Mouse (Mus musculus) kidney, embryonic 16.5 days (tissue): ENCODE measurements around the gene Rsph14. TPM values are rescaled to one million over a fixed set of nuclear protein-coding genes. Genes with fewer than 3 reads are reported as not detected.

Source experiments
- ATAC-seq: fragments of 200-750 bp; cut with Nextera tagmentation; 2 replicates; pipeline ENCODE4 v1.8.0; 2017; ENCODE audit warnings: moderate TSS enrichment; ENCODE audit not compliant: low FRiP score, low TSS enrichment
- H3K27ac ChIP-seq: fragments of 300-500 bp; sonication (generic); 2 replicates; pipeline ENCODE4 v1.5.1; 2014; ENCODE audit warnings: low read length
- H3K27me3 ChIP-seq: fragments of 300-500 bp; sonication (generic); 2 replicates; pipeline ENCODE4 v1.6.1; 2014; ENCODE audit warnings: low read length, control low read depth, mixed read lengths; ENCODE audit not compliant: insufficient read depth
- H3K36me3 ChIP-seq: fragments of 300-500 bp; sonication (generic); 2 replicates; pipeline ENCODE4 v1.6.1; 2014; ENCODE audit warnings: low read length, control low read depth, mixed read lengths; ENCODE audit not compliant: insufficient read depth
- H3K4me1 ChIP-seq: fragments of 300-500 bp; sonication (generic); 2 replicates; pipeline ENCODE4 v1.6.1; 2014; ENCODE audit warnings: low read length, control low read depth, mixed read lengths; ENCODE audit not compliant: insufficient read depth
- H3K4me2 ChIP-seq: fragments of 300-500 bp; sonication (generic); replicated peaks from 2 replicates; pipeline ENCODE4 v1.6.1; 2014; ENCODE audit warnings: low read depth, low read length
- H3K4me3 ChIP-seq: fragments of 300-500 bp; sonication (generic); 2 replicates; pipeline ENCODE4 v1.5.1; 2014; ENCODE audit warnings: mild to moderate bottlenecking, low read length
- H3K9ac ChIP-seq: fragments of 300-500 bp; sonication (generic); replicated peaks from 2 replicates; pipeline ENCODE4 v1.6.1; 2014; ENCODE audit warnings: low read length
- H3K9me3 ChIP-seq: fragments of 300-500 bp; sonication (generic); 2 replicates; pipeline ENCODE4 v1.6.1; 2016; ENCODE audit warnings: low read length, control low read depth
- WGBS: fragments of 180-500 bp; shearing (Covaris S2); extraction: QIAGEN DNeasy Blood & Tissue Kit; methylation state at CpG from one replicate; pipeline ENCODE4 v1.1.7; 2014; 5-methylcytosine and 5-hydroxymethylcytosine counted together
- polyA plus RNA-seq: library from polyadenylated mRNA; unstranded; fragments of >200 nt; fragmentation: Nextera tagmentation; extraction: Ambion mirVana; gene quantifications from 2 replicates; pipeline ENCODE4 v1.2.1, GENCODE M21; 2015

Rsph14 gene
- polyA plus RNA-seq, 1 experiment from 2014 or later, result not detected

DNA sequence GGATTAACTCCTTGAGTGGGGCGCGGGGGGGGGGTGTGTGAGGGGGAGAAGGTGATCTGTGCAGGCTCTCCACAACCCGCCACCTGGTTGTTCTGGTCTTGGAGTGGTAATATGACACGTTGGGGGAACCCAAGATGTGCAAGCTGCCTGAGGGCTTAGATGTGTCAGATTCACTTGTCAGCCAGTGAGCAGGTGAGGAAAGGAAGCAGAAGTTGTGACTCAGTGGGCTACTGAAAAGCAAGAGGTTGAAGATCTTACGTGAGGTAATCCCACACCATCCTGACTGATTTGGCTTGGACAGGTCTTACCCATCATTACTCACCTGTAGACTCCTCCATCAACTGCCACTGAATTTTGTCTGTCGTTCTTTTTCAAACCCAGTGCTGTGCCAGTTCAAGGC, 30.2 kb upstream of the Rsph14 start:
- Histone ChIP-seq H3K9ac (no peak overlapping the region), H3K4me3 (peak overlapping the region; percentile 88), H3K36me3 (0 out of 2 replicates have a peak, but pooled peaks cover 3% of the 10 kb centered on the region), H3K27me3 (no peaks in the 10 kb centered on the region), H3K4me2 (peak overlapping the region; percentile 92), H3K4me1 (peaks cover 42% of the 10 kb centered on the region), H3K27ac (no peak overlapping the region), H3K9me3 (no peaks in the 10 kb centered on the region)
- WGBS, result 31% methylated on average over 6 of the region's 6 CpGs
- ATAC-seq, result no peak

DNA sequence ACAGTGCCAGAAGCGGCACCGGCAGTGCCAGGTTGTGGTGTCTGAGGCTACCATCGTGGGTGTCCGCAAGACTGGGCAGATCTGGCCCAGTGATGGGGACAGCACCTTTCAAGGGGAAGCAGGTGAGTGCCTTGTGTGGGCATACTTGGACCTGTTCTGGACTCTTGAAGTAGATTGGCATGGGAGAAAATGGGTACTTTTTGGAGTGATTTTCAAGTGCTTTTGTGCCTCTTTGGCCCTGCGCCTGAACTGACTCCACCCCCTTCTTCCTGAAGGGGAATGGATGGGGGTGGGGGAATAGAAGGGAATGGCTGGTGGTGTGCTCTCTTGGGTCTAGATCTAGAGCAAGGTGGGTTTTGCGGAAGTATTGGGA, 29.8 kb upstream of the Rsph14 start:
- Histone ChIP-seq H3K9ac (peak overlapping the region; percentile 83), H3K4me3 (peak overlapping the region; percentile 88), H3K36me3 (0 out of 2 replicates have a peak, but pooled peaks cover 3% of the 10 kb centered on the region), H3K9me3 (no peaks in the 10 kb centered on the region), H3K27ac (no peak overlapping the region), H3K4me2 (peak overlapping the region; percentile 92), H3K27me3 (no peaks in the 10 kb centered on the region), H3K4me1 (peaks cover 42% of the 10 kb centered on the region)
- ATAC-seq, result no peak
- WGBS, result 10% methylated on average over 6 of the region's 6 CpGs

DNA sequence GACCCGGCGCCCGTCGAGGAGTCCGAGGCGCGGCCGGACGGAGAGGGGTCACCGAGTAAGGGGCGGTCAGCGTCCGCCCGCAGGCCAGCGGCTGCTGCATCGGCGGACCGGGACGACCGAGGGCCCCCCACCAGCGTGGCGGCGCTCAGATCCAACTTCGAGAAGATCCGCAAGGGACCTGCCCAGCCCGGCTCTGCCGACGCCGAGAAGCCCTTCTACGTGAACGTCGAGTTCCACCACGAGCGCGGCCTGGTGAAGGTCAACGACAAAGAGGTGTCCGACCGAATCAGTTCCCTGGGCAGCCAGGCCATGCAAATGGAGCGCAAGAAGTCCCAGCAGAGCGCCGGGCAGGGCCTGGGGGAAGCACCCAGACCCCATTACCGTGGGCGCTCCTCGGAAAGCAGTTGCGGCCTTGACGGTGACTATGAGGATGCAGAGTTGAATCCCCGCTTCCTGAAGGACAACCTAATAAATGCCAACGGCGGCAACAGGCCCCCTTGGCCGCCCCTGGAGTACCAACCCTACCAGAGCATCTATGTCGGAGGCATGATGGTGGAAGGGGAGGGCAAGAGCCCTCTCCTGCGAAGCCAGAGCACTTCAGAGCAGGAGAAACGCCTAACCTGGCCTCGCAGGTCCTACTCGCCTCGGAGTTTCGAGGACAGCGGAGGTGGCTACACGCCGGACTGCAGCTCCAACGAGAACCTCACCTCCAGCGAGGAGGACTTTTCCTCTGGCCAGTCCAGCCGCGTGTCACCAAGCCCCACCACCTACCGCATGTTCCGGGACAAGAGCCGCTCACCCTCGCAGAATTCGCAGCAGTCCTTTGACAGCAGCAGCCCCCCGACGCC, 29.2 kb upstream of the Rsph14 start:
- Histone ChIP-seq H3K9ac (peak overlapping the region; percentile 83), H3K9me3 (no peaks in the 10 kb centered on the region), H3K36me3 (0 out of 2 replicates have a peak, but pooled peaks cover 3% of the 10 kb centered on the region), H3K4me1 (peaks cover 42% of the 10 kb centered on the region), H3K4me3 (peak overlapping the region; percentile 88), H3K4me2 (peak overlapping the region; percentile 92), H3K27me3 (no peaks in the 10 kb centered on the region), H3K27ac (no peak overlapping the region)
- ATAC-seq, result no peak
- WGBS, result 2% methylated on average over 71 of the region's 71 CpGs

DNA sequence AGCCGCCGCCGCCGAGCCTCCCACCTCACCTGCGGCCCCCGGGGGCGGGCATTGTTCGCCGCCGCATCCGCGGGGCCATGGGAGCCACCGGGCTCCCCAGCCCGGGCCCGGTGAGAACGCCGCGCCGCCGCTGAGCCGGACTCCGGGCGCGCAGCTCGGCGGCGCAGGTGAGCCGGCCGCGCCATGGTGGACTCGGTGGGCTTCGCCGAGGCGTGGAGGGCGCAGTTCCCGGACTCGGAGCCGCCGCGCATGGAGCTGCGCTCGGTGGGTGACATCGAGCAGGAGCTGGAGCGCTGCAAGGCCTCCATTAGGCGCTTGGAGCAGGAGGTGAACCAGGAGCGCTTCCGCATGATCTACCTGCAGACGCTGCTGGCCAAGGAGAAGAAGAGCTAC, 28.5 kb upstream of the Rsph14 start:
- under 1% methylated on average over 48 of the region's 48 CpGs for WGBS
- peak overlapping the region; percentile 88 for H3K4me3 ChIP-seq
- H3K27ac ChIP-seq, result no peak overlapping the region
- H3K4me2 ChIP-seq, result peak overlapping the region; percentile 92
- peaks cover 49% of the 10 kb centered on the region for H3K4me1 ChIP-seq
- H3K9me3 ChIP-seq, result no peaks in the 10 kb centered on the region
- H3K9ac ChIP-seq, result peak overlapping the region; percentile 83
- no peaks in the 10 kb centered on the region for H3K27me3 ChIP-seq
- 0 out of 2 replicates have a peak, but pooled peaks cover 3% of the 10 kb centered on the region for H3K36me3 ChIP-seq
- peak; percentile 26; the same call in 1 of the 2 replicates for ATAC-seq

DNA sequence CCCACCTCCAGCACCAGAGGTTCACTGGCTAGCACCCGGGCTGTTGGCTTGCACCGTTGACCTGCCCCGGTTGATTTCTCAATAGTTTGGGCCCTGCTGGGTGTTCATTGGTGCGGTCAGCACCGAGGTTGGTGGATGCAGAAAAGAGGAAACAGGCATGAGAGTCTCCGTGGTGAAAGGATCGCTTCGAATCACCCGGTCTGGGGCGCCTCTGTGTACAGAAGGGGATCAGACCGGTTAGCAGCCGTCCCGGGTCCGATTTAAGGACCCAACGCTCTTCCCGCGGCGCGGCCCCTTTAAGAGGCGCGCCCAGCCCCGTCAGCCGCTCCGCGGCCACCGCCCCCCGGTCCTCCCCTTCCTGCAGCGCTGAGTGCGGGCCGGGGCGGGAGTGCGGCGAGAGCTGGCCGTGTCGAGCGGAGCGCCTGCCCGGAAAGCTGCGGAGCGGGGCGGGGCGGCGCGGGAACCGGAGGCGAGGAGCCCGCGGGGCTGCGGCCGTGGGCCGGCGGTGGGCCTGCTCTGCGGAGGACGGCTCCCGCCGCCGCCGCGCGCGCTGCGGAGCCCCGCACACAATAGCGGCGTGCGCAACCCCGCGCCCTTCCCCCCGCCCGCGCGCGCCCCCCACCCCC, 27.9 kb upstream of the Rsph14 start, which contains the start of gene Bcr:
TSS of gene Bcr (plus strand) at position 376 of the 626 bp plus-strand sequence.
- Histone ChIP-seq H3K4me3 (peak within 1 kb of the TSS; percentile 88), H3K4me1 (peaks cover 49% of the 10 kb centered on the region), H3K9me3 (no peaks in the 10 kb centered on the region), H3K9ac (peak within 1 kb of the TSS; percentile 83), H3K27me3 (no peaks in the 10 kb centered on the region), H3K4me2 (peak within 1 kb of the TSS; percentile 92), H3K27ac (no peak within 1 kb of the TSS; the same call in 1 of the 2 replicates), H3K36me3 (no peaks in the 10 kb centered on the region)
- 1% methylated on average over 31 of the region's 73 CpGs for WGBS
- peak; percentile 88 for ATAC-seq

DNA sequence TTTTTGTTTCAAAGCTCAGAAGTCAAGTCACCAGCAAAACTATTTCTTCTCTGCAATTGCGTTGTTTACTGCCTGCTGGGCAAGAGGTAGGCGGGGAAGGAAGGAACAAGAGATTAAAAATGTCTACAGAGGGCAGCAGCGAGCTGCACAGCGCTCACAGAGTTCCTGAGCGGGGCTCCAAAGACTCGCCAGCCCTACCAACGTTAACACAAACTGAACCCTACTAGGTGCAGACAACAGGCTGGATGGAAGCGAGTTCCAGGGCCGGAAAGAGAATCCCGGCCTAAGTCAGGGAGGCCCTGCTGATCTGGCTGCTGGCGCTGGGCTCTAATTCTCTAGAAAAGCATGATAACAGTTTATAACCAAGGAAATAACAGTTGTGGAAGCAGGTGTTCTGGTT, 27.0 kb upstream of the Rsph14 start:
- no peaks in the 10 kb centered on the region for H3K27me3 ChIP-seq
- 2% methylated on average over 11 of the region's 11 CpGs for WGBS
- H3K4me1 ChIP-seq, result peaks cover 47% of the 10 kb centered on the region
- ATAC-seq, result peak; percentile 44; the same call in 1 of the 2 replicates
- no peak overlapping the region for H3K9ac ChIP-seq
- H3K4me3 ChIP-seq, result peak overlapping the region; percentile 8; the same call in 1 of the 2 replicates
- no peaks in the 10 kb centered on the region for H3K9me3 ChIP-seq
- H3K4me2 ChIP-seq, result peak overlapping the region; percentile 92
- no peak overlapping the region for H3K27ac ChIP-seq
- H3K36me3 ChIP-seq, result no peaks in the 10 kb centered on the region

DNA sequence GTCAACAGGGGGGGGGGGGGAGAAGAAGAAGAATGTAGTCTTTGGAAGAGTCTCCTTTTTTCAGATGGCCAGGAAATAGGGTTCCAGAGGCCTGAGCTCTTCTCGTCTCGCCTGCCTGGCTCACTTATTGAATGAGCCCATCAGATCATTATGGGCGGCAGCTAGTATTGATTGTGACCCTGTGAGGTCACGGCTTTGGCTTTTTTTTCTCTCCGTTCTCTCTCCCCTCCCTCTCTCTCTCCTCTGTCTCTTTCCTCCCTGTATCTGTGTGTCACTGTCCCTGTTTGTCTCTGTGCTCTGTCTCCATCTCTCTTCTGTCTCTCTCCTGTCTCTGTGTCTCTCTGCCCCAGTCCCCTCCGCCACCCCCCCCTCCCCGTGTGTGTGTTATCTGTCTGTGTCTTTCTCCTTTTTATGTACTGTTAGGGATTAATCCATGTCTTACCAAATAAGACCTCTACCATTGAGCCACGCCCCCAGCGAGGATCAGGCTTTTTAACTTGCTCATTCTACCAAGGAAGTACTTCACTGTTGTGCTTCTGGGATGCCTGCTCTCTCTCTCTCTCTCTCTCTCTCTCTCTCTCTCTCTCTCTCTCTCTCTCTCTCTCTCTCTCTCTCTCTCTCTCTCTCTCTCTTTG, 26.5 kb upstream of the Rsph14 start:
- Histone ChIP-seq H3K4me3 (no peak overlapping the region), H3K9me3 (no peaks in the 10 kb centered on the region), H3K36me3 (no peaks in the 10 kb centered on the region), H3K4me2 (peak overlapping the region; percentile 92), H3K4me1 (peaks cover 42% of the 10 kb centered on the region), H3K27ac (no peak overlapping the region), H3K27me3 (no peaks in the 10 kb centered on the region), H3K9ac (no peak overlapping the region)
- WGBS, result 33% methylated on average over 9 of the region's 9 CpGs
- no peak for ATAC-seq

DNA sequence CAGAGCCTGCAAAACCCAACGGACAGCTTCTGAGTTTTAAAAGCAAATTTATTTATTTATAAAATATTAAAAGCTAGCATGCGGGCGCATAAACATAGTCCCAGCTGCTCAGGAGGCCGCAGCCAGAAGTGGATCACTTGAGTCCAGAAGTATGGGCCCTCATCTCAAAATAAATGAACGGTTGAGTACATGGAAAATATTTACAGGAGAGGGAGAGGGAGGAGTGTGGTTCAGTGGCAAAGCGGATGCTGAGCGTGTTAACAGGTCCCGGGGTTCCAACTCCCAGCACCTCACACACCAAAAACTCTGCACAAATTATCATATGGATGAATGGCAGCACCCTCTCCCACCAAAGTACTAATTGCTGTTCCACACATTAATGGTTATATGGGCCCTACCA, 25.9 kb upstream of the Rsph14 start:
- no peak overlapping the region for H3K9ac ChIP-seq
- no peaks in the 10 kb centered on the region for H3K9me3 ChIP-seq
- no peak overlapping the region for H3K27ac ChIP-seq
- no peaks in the 10 kb centered on the region for H3K36me3 ChIP-seq
- H3K4me1 ChIP-seq, result peaks cover 37% of the 10 kb centered on the region
- ATAC-seq, result no peak
- WGBS, result 81% methylated on average over 8 of the region's 8 CpGs
- H3K4me3 ChIP-seq, result no peak overlapping the region
- H3K4me2 ChIP-seq, result no peak overlapping the region
- no peaks in the 10 kb centered on the region for H3K27me3 ChIP-seq

DNA sequence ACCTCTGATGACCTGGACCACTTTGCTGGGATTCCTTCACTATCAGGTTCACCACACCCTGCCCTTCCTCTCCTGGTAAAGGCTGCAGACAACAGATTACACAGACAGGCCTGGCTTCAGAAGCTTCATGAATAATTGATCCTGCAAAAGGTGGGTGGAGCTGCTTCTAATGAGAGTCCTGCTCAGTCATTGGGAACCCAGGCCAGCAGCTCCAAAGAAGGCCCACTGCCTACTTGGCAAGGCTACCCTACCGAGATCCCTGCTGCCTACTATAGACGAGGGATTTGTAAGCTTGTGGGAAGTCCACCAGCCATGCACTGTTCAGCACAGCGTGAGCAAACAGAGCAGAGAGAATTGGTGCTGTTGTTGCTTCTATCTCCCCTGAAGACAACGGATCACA, 23.9 kb upstream of the Rsph14 start:
- H3K4me3 ChIP-seq, result no peak overlapping the region
- no peak for ATAC-seq
- WGBS, result 22% methylated on average over 4 of the region's 4 CpGs

More for the DNA sequence above, 23.9 kb upstream of the Rsph14 start:
- no peak overlapping the region for H3K4me2 ChIP-seq
- H3K27me3 ChIP-seq, result no peaks in the 10 kb centered on the region
- no peak overlapping the region for H3K27ac ChIP-seq
- no peaks in the 10 kb centered on the region for H3K9me3 ChIP-seq
- H3K9ac ChIP-seq, result no peak overlapping the region
- H3K4me1 ChIP-seq, result peaks cover 16% of the 10 kb centered on the region
- no peaks in the 10 kb centered on the region for H3K36me3 ChIP-seq
